Mouse (Mus musculus): ENCODE results near the gene Dock3. TPM values are rescaled to one million over a fixed set of nuclear protein-coding genes. Genes with fewer than 3 reads are reported as not detected.
"Not testable (repeated sequence)": the region's sequence is repeated elsewhere in the genome, so short reads cannot be mapped to it uniquely, and the experiment has no call there.

Dock3 gene
- polyA plus RNA-seq, 1 experiment, result 0.09 TPM

GRCm38 (mm10) chr9:107099487-107099886, 132.2 kb downstream of the Dock3 start:
- Histone ChIP-seq H3K4me3 (replicated peaks) (no peak overlapping the region), H3K9me3 (no peaks in the 10 kb centered on the region), H3K4me1 (no peaks in the 10 kb centered on the region), H3K36me3 (replicated peaks; ENCODE audit: low read length) (no peaks in the 10 kb centered on the region), H3K27me3 (replicated peaks) (no peaks in the 10 kb centered on the region)
- TF ChIP-seq FLI1 (IDR thresholded peaks at IDR 0.05; ENCODE audit: low read length), result no peak
- no peak for TF ChIP-seq GATA1 (IDR thresholded peaks at IDR 0.05; ENCODE audit: borderline replicate concordance, low read length)

DNA sequence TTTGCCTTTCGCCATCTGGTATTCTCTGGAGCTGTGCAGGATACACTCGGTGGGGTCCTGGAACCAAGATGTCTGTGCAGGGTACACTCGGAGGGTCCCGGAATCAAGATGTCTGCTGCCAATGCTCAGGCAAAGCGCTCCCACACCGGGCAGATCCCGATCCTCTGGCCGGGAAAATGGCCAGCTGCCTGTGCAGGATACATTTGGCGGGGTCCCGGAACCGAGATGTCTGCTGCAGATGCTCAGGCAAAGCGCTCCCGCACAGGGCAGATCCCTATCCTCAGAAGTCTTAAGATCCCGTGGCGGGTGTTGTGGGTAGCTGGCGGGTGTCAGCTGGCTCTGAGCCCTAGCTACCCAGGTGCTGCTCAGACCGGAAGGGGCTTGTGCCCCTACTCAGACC, 142.3 kb downstream of the Dock3 start:
- not testable (repeated sequence) for H3K4me3 ChIP-seq (replicated peaks); H3K36me3 ChIP-seq (replicated peaks; ENCODE audit: low read length); H3K9me3 ChIP-seq; H3K4me1 ChIP-seq; H3K27me3 ChIP-seq (replicated peaks)

GRCm38 (mm10) chr9:107087531-107087930, 144.2 kb downstream of the Dock3 start:
- no peak for TF ChIP-seq GATA1 (IDR thresholded peaks at IDR 0.05; ENCODE audit: borderline replicate concordance, low read length)
- TF ChIP-seq FLI1 (IDR thresholded peaks at IDR 0.05; ENCODE audit: low read length), result no peak
- no peaks in the 10 kb centered on the region for H3K36me3 ChIP-seq (replicated peaks; ENCODE audit: low read length)

GRCm38 (mm10) chr9:107037947-107038346, 193.8 kb downstream of the Dock3 start:
- Histone ChIP-seq H3K27me3 (replicated peaks) (peaks cover 3% of the 10 kb centered on the region), H3K4me3 (replicated peaks) (no peak overlapping the region), H3K36me3 (replicated peaks; ENCODE audit: low read length) (no peaks in the 10 kb centered on the region), H3K4me1 (no peaks in the 10 kb centered on the region), H3K9me3 (no peaks in the 10 kb centered on the region)
- TF ChIP-seq GATA1 (IDR thresholded peaks at IDR 0.05; ENCODE audit: borderline replicate concordance, low read length) (no peak), FLI1 (IDR thresholded peaks at IDR 0.05; ENCODE audit: low read length) (no peak)

More at GRCm38 (mm10) chr9:107087531-107087930, 144.2 kb downstream of the Dock3 start:
- Histone ChIP-seq H3K4me1 (no peaks in the 10 kb centered on the region), H3K9me3 (no peaks in the 10 kb centered on the region), H3K4me3 (replicated peaks) (no peak overlapping the region), H3K27me3 (replicated peaks) (peaks cover 2% of the 10 kb centered on the region)

- Histone ChIP-seq H3K36me3 (replicated peaks; ENCODE audit: low read length) (no peaks in the 10 kb centered on the region), H3K4me1 (no peaks in the 10 kb centered on the region), H3K27me3 (replicated peaks) (no peaks in the 10 kb centered on the region), H3K4me3 (replicated peaks) (no peak overlapping the region), H3K9me3 (no peaks in the 10 kb centered on the region)
- TF ChIP-seq FLI1 (IDR thresholded peaks at IDR 0.05; ENCODE audit: low read length), result no peak
- TF ChIP-seq GATA1 (IDR thresholded peaks at IDR 0.05; ENCODE audit: borderline replicate concordance, low read length), result no peak
These were observed 204.1 kb downstream of the Dock3 start for GRCm38 (mm10) chr9:107027586-107027985.

GRCm38 (mm10) chr9:107009841-107010240, 221.9 kb downstream of the Dock3 start:
- no peak for TF ChIP-seq FLI1 (IDR thresholded peaks at IDR 0.05; ENCODE audit: low read length)
- no peaks in the 10 kb centered on the region for H3K27me3 ChIP-seq (replicated peaks)
- no peaks in the 10 kb centered on the region for H3K9me3 ChIP-seq
- H3K4me3 ChIP-seq (replicated peaks), result no peak overlapping the region
- H3K36me3 ChIP-seq (replicated peaks; ENCODE audit: low read length), result no peaks in the 10 kb centered on the region
- H3K4me1 ChIP-seq, result no peaks in the 10 kb centered on the region

GRCm38 (mm10) chr9:107003187-107003586, 228.5 kb downstream of the Dock3 start:
- no peak overlapping the region for H3K4me3 ChIP-seq (replicated peaks)
- H3K4me1 ChIP-seq, result no peaks in the 10 kb centered on the region
- no peak for TF ChIP-seq GATA1 (IDR thresholded peaks at IDR 0.05; ENCODE audit: borderline replicate concordance, low read length)
- no peak for TF ChIP-seq FLI1 (IDR thresholded peaks at IDR 0.05; ENCODE audit: low read length)
- no peaks in the 10 kb centered on the region for H3K9me3 ChIP-seq
- H3K27me3 ChIP-seq (replicated peaks), result peaks cover 7% of the 10 kb centered on the region
- no peaks in the 10 kb centered on the region for H3K36me3 ChIP-seq (replicated peaks; ENCODE audit: low read length)

GRCm38 (mm10) chr9:106970742-106971141, 261.0 kb downstream of the Dock3 start:
- TF ChIP-seq FLI1 (IDR thresholded peaks at IDR 0.05; ENCODE audit: low read length), result no peak
- Histone ChIP-seq H3K36me3 (replicated peaks; ENCODE audit: low read length) (no peaks in the 10 kb centered on the region), H3K27me3 (replicated peaks) (peaks cover 11% of the 10 kb centered on the region), H3K4me3 (replicated peaks) (no peak overlapping the region), H3K9me3 (no peaks in the 10 kb centered on the region), H3K4me1 (no peaks in the 10 kb centered on the region)

DNA sequence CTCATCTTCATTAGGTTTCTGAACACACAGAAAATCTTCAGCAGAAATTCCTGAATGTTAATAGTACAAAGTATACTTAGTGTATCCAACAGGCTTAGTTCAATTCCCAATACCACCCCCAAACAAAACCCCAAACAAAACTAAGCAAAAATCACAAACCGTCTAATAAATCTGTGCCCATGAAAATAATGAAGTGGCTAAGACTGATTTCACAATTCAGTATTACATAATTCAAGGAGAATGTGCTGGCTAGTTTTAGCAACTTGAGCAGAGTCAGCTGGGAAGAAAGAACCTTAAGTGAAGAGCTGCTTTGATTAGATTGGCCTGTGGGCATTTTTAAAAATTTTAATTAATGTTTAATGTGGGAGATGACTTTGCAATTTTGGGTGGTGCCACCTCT, 273.3 kb downstream of the Dock3 start:
- TF ChIP-seq GATA1 (IDR thresholded peaks at IDR 0.05; ENCODE audit: borderline replicate concordance, low read length) (no peak), FLI1 (IDR thresholded peaks at IDR 0.05; ENCODE audit: low read length) (no peak)
- H3K4me3 ChIP-seq (replicated peaks), result no peak overlapping the region
- H3K36me3 ChIP-seq (replicated peaks; ENCODE audit: low read length), result no peaks in the 10 kb centered on the region
- H3K9me3 ChIP-seq, result no peaks in the 10 kb centered on the region
- H3K27me3 ChIP-seq (replicated peaks), result peaks cover 3% of the 10 kb centered on the region
- no peaks in the 10 kb centered on the region for H3K4me1 ChIP-seq

DNA sequence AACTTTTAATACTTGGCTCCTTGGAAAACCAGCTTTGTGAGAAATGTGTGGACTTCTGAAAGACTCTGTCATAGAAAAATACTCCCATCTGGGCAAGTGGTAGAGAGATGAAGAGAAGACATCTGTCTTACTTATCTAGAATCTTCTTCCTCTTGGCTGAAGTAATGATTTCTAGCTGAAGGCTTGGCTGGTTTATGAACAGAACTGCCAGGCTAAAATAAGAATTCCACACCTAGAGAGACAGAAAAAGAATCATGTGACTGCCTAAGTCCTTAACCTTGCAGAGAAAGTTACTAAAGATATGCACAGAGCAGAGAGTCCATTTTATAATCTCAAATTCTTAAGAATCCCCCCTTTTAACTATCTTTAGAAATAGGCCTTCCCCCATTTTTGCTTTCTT, 276.2 kb downstream of the Dock3 start:
- Histone ChIP-seq H3K4me3 (replicated peaks) (no peak overlapping the region), H3K36me3 (replicated peaks; ENCODE audit: low read length) (no peaks in the 10 kb centered on the region), H3K4me1 (no peaks in the 10 kb centered on the region), H3K27me3 (replicated peaks) (peaks cover 5% of the 10 kb centered on the region), H3K9me3 (no peaks in the 10 kb centered on the region)
- TF ChIP-seq GATA1 (IDR thresholded peaks at IDR 0.05; ENCODE audit: borderline replicate concordance, low read length), result no peak
- TF ChIP-seq FLI1 (IDR thresholded peaks at IDR 0.05; ENCODE audit: low read length), result no peak

DNA sequence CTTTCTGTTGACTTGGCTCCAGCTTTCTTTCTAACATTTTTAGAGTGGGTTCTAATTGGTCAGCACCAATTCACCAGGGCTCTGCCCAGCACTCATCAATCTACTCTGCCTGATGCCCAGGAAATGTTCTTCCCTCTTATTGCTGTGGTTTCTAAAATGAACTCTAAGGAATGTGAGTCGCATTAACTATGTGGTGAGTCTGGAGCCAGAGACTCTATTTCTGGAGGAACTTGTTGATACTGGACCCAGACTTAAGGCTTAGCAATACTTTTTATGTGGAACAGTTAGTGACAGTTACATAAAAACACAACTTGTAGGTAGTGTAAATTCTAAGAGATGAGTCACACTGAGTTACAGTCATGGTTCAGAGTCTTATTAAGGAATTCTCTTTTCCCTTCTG, 296.7 kb downstream of the Dock3 start:
- Histone ChIP-seq H3K36me3 (replicated peaks; ENCODE audit: low read length) (no peaks in the 10 kb centered on the region), H3K27me3 (replicated peaks) (peaks cover 7% of the 10 kb centered on the region), H3K4me1 (no peaks in the 10 kb centered on the region; the same call in 1 of the 2 replicates), H3K9me3 (peaks cover 4% of the 10 kb centered on the region; the same call in 1 of the 2 replicates), H3K4me3 (replicated peaks) (no peak overlapping the region)
- TF ChIP-seq GATA1 (IDR thresholded peaks at IDR 0.05; ENCODE audit: borderline replicate concordance, low read length), result no peak
- TF ChIP-seq FLI1 (IDR thresholded peaks at IDR 0.05; ENCODE audit: low read length), result no peak

Measured in megakaryocyte, embryonic 14.5 days (primary cell).